Mouse (Mus musculus): Measurements from ENCODE around the gene Faah. TPM values are rescaled to one million over a fixed set of nuclear protein-coding genes. Genes with fewer than 3 reads are reported as not detected.

Faah gene
- total RNA-seq, 2 experiments from 2014 or later, result 0.58 to 1.2 TPM

Other genes starting within 250 kb of the Faah start
- not detected in 2 replicates for gene Tex38, start 236.9 kb downstream of the Faah start, total RNA-seq (2015)
- not detected in 2 replicates for gene Tex38, start 236.9 kb downstream of the Faah start, total RNA-seq (2017)
- gene Atpaf1, start 233.1 kb downstream of the Faah start, total RNA-seq (2015), result 32.1 and 33.7 TPM in 2 replicates
- 11.5 and 21.2 TPM in 2 replicates for gene Atpaf1, start 233.1 kb downstream of the Faah start, total RNA-seq (2017)
- gene Mob3c, start 189.8 kb downstream of the Faah start, total RNA-seq (2015), result 2.3 and 3.9 TPM in 2 replicates
- 4.4 and 7.2 TPM in 2 replicates for gene Mob3c, start 189.8 kb downstream of the Faah start, total RNA-seq (2017)
- 13.3 and 16.9 TPM in 2 replicates for gene Mknk1, start 178.7 kb downstream of the Faah start, total RNA-seq (2015)
- gene Mknk1, start 178.7 kb downstream of the Faah start, total RNA-seq (2017), result 48.3 and 55.5 TPM in 2 replicates
- gene Kncn, start 133.5 kb downstream of the Faah start, total RNA-seq (2015), result 0.12 TPM in 1 of 2 replicates, not detected in the other
- 0.24 TPM in 1 of 2 replicates, not detected in the other for gene Kncn, start 133.5 kb downstream of the Faah start, total RNA-seq (2017)
- not detected in 2 replicates for gene 6430628N08Rik, start 127.3 kb downstream of the Faah start, total RNA-seq (2015)
- gene 6430628N08Rik, start 127.3 kb downstream of the Faah start, total RNA-seq (2017), result not detected in 2 replicates
- not detected in 2 replicates for gene Dmbx1, start 78.0 kb downstream of the Faah start, total RNA-seq (2015)
- gene Dmbx1, start 78.0 kb downstream of the Faah start, total RNA-seq (2017), result not detected in 2 replicates
- 8.2 and 8.9 TPM in 2 replicates for gene Nsun4, start 36.0 kb upstream of the Faah start, total RNA-seq (2015)
- gene Nsun4, start 36.0 kb upstream of the Faah start, total RNA-seq (2017), result 8.7 and 8.9 TPM in 2 replicates
- 497 and 547 TPM in 2 replicates for gene Uqcrh, start 57.1 kb upstream of the Faah start, total RNA-seq (2015)
- 395 and 400 TPM in 2 replicates for gene Uqcrh, start 57.1 kb upstream of the Faah start, total RNA-seq (2017)
- 19.9 and 22.1 TPM in 2 replicates for gene Lrrc41, start 57.3 kb upstream of the Faah start, total RNA-seq (2015)
- gene Lrrc41, start 57.3 kb upstream of the Faah start, total RNA-seq (2017), result 16.1 and 23.7 TPM in 2 replicates
- 23.4 and 26.0 TPM in 2 replicates for gene Rad54l, start 105.8 kb upstream of the Faah start, total RNA-seq (2015)
- gene Rad54l, start 105.8 kb upstream of the Faah start, total RNA-seq (2017), result 27.2 and 33.9 TPM in 2 replicates
- gene Pomgnt1, start 105.9 kb upstream of the Faah start, total RNA-seq (2015), result 8.2 and 13.1 TPM in 2 replicates
- 12.5 and 16.9 TPM in 2 replicates for gene Pomgnt1, start 105.9 kb upstream of the Faah start, total RNA-seq (2017)
- gene Lurap1, start 133.4 kb upstream of the Faah start, total RNA-seq (2015), result not detected in 2 replicates
- gene Lurap1, start 133.4 kb upstream of the Faah start, total RNA-seq (2017), result 0.10 TPM in 1 of 2 replicates, not detected in the other
- gene Tspan1, start 149.7 kb upstream of the Faah start, total RNA-seq (2015), result not detected in 2 replicates
- gene Tspan1, start 149.7 kb upstream of the Faah start, total RNA-seq (2017), result 0.07 TPM in 1 of 2 replicates, not detected in the other
- not detected in 2 replicates for gene 1700042G07Rik, start 155.4 kb upstream of the Faah start, total RNA-seq (2015)
- gene 1700042G07Rik, start 155.4 kb upstream of the Faah start, total RNA-seq (2017), result not detected in 2 replicates
- 0.12 TPM in 1 of 2 replicates, not detected in the other for gene Gm49337, start 155.5 kb upstream of the Faah start, total RNA-seq (2015)
- gene Gm49337, start 155.5 kb upstream of the Faah start, total RNA-seq (2017), result not detected in 2 replicates
- 0.07 TPM in 2 replicates for gene Pik3r3, start 203.7 kb upstream of the Faah start, total RNA-seq (2015)
- 0.29 and 1.1 TPM in 2 replicates for gene Pik3r3, start 203.7 kb upstream of the Faah start, total RNA-seq (2017)

All from megakaryocyte progenitor cell, adult 5-6 weeks (primary cell).